Mouse (Mus musculus) gastrocnemius, postnatal 4 days (tissue): ENCODE measurements around the gene Psmd1. TPM values are rescaled to one million over a fixed set of nuclear protein-coding genes. Genes with fewer than 3 reads are reported as not detected.
A peak's percentile ranks its signal among the peaks of the same experiment; 100 is the strongest.
"Not testable (repeated sequence)": the region's sequence is repeated elsewhere in the genome, so short reads cannot be mapped to it uniquely, and the experiment has no call there.

Source experiments
- DNase-seq, 2 experiments: peaks; one replicate each; pipeline ENCODE4 v3.0.0; 2021 to 2022; ENCODE audit warnings: low spot score in 2 of 2, mixed read lengths in 2 of 2
- long read RNA-seq, 2 experiments: library from polyadenylated mRNA; stranded (forward); transcript quantifications; one replicate each; pipeline ENCODE4 v2.0.0; 2021
- total RNA-seq, 2 experiments: library from RNA; stranded (reverse); gene quantifications; 2 replicates each; pipeline ENCODE4 v1.2.3; 2021

Gene Psmd1
- 100 to 1,000 TPM; 120 to 139 TPM for total RNA-seq
- long read RNA-seq, experiment 1, transcript Psmd1-201 (25 exons, 3,112 nt), result major isoform, 166 of 224 reads
- long read RNA-seq, experiment 1, partial matches to known transcripts, result 49 of 224 reads
- long read RNA-seq, experiment 1, other reads (novel, unspliced or antisense), result 9 of 224 reads
- long read RNA-seq, experiment 2, transcript Psmd1-201 (25 exons, 3,112 nt), result major isoform, 156 of 221 reads
- long read RNA-seq, experiment 2, partial matches to known transcripts, result 53 of 221 reads
- long read RNA-seq, experiment 2, other reads (novel, unspliced or antisense), result 12 of 221 reads

DNA sequence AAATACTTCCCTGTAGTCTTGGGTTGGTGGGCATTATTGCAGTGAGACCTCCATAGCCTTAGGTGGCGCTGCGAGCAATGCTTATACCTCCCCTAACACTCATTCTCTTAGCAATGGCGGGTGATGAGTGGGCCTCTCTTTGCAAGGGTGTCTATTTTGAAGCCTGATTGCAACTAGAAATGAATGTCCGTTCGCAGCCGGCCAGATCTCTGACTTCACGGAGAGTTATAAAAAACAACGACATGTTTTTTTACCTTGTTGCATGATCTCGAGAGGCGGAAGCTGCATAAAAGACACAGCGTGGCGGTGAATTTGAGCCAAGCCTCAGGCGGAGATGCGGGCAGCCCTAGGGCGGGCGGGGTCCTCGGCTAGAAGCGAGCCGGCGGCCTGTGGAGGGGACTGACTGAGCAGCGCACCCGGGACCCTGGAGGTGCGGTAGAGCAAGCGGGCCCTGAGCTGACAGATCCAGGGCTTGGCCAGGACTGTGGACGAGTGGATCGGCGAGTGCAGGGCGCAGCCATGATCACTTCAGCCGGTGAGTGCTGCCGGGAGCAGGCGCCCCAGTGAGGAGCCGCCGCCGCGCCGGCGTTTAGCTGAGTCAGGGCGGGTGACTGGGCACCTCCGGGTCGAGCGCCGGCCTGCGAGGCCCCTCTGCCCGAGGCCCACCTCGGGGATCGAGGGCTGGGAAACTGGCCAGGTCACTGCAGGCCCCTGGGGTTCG is at the start of gene Psmd1:
Gene Psmd1, plus strand, starts transcription at position 117 of the 721 bp plus-strand sequence.
- DNase-seq, result peak; percentile 67 to 86

DNA sequence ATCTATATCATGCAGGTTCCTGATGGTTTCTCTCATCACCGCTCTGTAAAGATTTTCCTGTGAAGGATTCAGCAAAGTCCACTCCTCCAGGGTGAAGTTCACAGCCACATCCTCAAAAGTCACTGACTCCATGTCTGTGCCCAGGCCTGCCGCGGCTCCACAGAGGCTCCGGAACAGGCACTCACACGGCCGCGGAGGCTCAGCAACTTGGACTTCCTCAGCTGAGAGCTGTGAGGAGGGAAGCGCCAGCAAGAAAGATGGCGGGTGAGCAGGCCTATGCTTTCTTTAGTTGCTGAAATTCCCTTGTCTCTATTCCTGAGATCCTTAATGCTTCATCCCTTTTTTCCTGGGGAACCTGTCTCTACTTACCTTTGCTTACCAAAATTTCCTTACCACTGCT is 48.4 kb upstream of the Psmd1 start:
- not testable (repeated sequence) for DNase-seq

DNA sequence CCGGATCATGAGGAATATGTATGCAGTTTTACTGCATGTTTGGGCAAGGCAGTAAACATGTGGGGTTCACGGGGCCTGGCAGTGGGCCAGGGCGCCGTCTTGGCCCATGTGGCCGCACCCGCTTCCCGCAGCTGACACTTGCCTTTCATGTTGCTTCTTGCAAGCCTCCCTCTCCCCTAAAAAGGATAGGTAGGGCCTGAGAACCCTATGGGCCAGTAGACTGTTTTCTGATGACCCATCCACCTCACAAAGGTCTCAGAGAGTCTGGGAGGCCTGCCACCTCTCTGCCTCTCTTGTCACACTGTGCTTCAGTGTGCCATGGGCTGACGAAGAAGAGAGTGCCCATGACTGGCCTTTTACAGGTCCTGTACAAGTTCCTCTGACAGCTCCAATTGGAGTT is 47.7 kb upstream of the Psmd1 start, which contains the start of gene Spata3:
Gene Spata3, plus strand, starts transcription at position 301 of the 400 bp plus-strand sequence.
- no peak for DNase-seq

DNA sequence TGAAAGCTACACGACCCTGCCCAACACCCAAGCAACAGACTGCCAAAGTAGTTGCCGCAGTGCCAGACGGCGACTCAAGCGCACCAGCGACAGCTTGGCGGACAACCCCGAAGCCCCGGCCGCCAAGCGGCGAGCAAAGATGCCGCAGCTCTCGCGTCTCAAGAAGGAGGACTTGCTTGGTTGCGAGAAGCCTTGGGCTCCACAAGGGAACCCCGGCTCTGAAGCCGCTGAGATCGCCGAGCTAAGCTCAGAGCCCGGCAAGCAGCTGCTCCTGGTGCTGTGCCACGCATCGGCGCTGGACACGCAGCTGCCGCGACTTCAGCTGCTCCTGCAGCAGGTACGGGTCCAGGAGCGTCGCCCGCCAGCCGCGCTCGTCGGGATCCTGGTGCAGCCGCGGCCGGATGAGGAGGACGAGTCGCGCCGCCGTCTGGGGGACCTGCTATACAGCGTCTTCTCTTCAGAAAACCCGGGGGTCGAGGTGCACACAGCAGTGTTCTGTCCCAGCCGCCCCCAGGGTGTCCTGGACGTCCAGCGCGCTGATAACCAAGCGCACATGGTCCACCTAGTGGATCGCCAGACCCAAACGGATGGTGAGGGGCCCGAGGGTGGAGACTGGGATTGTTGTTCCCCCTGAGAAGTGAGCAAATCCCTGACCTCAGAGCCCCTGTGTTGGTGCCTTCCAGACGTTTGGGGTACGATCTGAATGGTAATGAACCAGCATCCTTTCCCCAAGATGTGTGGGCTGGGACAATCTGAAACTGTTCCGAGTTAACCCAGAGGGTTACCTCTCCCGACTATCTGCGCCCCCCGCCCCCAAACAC is 45.7 kb upstream of the Psmd1 start:
- DNase-seq, result peak; percentile 20 to 61

DNA sequence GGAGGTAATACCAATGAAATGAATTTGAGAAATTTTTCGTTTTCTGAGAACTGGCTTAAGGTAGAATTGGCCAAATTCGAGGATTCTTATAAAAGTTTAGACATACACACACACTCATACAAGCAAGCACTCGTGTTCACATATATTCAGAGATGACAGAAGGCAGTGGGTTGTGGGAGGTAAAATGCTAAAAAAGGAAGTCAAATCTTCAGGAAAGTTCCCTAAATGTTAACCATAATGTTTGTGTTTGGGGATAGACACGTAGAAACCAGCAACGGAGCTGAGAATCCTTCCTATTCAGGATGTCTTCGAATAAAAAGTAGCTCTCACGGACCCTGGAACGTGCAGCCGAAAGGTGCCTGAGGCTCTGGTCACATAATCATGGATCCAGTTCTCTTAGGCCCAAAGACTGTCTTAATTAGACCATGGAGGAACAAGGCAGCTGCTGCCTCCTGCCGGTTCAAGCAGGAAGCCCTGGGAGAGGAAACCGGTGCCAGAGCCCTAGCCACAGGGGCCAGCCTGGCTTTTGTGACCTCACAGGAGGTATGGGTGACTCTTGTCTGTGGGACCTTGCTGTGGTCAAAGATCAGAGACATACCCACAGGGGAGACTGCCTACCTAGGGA is 42.7 kb upstream of the Psmd1 start:
- no peak for DNase-seq

DNA sequence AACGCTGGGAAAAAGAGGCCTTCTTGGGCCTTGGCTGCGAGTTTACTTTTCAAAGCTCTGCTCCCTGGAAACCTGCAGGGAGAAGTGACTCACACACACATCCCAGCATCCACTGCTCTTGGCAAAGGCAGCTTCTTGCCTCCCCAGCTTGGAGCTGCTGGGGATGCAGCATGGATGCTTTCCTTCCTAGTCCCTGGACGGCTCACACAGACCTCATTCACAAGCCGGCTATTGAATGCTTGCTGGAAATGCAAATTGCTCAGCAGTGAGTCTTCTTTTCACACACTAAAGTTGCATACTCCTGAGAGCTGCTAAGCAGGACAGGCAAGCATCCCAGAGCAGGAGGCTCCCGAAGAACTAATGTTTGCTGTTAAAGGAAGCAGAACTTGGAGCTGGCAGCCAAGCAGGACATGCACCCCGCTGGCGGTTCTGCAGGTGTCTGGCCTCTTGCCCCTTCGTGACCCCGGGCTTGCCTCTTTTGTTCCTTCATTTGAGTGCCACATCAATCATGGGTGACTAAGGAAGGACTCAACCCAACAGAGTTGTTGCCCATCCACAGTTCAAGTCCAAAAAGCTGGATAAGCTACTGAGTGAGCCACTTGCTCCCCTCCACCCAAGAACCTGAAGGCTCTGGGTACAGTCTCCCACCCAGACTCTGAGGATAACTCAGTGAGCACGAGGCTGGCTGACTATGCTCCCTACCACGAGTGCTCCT is 31.8 kb upstream of the Psmd1 start:
- DNase-seq, result peak in 1 of 2 experiments; percentile 30

DNA sequence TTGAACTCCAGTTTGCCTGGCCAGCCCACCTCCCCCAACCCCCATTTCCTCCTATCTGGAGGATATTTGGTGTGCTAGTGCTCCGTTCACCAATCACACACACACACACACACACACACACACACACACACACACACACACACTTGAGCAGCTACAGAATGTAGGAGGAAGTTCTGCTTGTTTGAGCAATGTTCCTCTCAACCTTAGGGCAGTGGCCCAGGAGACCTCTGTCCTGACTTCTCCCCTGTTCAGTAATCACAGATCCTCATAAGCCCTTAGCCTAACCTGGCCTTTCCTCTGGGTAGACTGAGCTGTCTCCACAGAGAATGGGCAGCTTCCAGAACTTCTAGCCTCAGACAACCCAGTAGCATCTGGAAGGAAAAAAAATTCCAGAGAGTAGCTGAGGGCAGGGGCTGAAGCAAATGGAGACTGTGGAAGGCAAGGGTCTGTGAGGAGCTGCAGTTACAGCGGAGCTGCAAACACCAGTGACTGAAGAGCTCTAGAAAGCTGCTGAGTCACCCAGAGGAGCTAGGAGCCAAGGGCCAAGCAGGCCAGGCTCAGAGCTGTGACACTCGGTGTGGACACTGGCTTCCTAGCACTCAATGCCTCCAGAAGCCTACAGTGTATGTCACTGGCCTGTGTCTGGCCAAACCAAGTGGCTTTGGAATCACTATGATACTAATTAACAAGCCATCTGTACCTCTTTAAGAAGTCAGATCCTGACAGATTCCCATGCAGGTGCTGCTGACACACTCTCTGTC is 25.8 kb upstream of the Psmd1 start:
- DNase-seq, result no peak

DNA sequence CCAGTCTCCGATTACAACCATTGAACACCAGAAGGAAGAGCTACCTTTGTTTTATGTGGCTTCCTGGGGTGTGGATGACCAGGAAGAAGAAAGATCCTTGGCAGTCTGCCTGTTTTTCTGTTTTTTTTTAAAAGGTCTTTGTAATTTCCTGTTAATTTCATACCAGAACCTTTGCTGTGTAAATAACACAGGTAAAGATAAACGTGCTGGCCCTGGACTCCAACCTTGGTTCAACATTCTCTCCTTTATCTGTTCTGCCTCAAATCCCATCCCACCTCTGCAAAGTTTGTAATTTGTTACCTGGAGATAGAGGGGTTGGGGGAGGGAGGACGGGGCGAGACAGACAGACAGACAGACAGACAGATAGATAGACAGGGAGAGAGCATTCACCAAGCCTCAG is 24.1 kb upstream of the Psmd1 start:
- DNase-seq, result no peak

DNA sequence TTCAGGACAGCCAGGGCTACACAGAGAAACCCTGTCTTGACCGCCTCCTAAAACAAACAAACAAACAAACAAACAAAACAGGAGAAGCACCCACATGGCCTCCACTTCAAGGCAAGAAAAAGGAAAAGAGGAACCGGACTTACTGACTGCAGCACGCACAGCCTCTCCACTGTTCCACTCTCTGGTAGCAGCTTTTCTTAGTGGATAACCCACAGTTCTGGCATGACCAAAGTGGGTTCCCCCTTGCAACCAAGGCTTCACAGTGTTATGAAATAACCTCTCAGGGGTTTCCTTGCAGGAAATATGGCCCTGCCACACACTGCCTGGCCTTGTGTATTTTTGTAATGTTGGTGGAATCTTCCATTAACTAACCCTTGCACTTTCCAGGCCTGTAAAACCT is 23.4 kb upstream of the Psmd1 start:
- DNase-seq, result no peak

DNA sequence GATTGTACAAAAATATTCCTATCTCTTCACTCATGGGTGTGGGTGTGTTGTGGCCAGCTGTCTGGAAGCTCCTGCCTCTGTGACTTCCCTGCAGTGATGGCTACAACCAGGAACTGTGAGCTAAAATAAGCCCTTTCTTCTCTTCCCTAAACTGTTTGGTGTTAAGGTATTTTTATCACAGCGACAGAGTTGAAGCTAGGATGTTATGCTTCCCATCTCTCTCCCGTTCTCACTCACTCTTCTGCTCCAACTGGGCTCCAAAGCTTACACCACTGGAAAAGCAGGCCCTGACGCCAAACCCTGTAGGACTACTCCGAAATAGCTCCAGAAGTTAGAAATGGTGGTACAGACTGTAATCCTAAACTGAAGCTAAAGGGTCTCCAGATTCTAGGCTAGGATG is 19.1 kb upstream of the Psmd1 start:
- DNase-seq, result no peak

DNA sequence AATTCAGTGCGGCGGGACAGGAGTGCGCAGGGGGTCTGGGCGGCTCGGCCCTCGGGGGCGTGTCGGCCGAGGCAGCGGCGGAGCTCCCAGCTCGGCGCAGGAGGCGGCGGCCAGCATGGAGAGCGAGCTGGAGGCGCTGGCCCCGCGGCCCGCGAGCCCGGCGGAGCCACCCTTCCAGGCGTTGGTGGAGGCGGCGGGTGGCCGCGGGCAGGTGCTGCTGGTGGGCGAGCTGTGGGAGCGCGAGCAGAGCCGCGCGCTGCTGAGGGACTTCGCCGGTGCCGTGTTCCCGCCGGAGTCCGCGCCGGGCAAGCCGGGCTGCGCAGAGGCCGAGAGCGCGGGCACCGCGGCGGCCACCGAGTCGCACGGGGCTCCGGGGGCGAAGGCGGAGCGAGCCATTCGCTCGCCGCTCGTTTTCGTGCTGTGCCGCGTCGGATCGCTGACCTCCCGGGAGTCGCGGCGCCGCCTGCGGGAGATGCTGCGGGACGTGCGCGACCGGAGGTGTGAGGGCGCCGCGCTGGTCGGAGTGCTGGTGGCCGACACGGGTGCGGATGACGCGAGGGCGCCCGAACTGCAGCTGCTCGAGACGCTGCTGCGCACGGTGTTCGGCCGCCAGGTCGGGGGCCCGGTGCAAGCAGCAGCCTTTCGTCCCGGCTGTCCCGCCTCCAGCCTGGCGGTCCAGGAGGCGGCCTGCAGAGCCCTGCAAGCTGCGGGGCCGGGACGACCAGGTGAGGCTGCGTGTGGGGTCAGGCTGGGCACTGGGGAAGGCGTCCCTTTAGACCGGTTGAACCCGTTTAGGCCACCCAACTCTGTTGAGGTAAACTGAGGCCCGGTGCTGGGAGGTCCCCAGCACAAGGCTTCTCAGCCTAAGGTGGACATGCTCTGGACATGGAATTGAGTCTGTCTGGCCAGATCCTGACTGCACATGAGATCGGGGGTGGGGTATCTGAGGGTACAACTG is 18.1 kb upstream of the Psmd1 start, which contains the start of gene 2810459M11Rik:
Gene 2810459M11Rik, plus strand, starts transcription at position 16 of the 958 bp plus-strand sequence.
- DNase-seq, result peak in 1 of 2 experiments; percentile 38

DNA sequence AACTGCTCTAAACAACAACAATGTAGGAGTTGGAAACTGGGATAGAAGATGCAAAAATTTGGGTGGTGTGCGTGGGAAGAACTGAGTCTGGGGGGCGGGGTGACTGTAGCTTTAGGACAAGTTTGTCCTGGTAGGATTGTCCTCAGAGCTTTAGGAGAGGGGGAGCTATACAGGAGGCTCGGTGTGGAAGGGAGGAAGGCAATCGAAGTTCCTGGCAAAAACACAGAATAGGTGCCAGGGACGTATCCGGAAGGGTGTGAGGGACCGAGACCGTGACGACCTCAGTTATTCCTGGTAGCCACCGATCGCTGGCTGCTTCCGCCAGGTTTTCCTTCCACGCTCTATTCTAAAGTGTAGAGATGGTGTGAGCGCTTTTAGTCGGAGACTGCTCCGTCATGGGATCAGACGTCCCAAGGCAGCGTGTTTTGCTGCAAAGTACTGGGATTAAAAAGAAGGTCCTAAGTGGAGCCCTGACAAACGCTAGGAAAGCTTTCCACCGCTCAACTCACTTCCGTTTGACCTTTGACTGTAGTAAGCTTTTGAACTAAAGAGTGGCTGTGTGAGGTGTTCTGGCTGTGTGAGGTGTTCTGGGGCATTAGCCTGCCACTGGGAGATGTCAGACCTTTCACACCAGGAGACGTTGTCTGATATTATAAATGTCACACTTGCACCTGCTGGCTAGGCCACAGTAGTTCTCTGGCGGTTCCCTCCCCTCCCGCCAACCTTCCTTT is 17.2 kb upstream of the Psmd1 start:
- DNase-seq, result no peak

DNA sequence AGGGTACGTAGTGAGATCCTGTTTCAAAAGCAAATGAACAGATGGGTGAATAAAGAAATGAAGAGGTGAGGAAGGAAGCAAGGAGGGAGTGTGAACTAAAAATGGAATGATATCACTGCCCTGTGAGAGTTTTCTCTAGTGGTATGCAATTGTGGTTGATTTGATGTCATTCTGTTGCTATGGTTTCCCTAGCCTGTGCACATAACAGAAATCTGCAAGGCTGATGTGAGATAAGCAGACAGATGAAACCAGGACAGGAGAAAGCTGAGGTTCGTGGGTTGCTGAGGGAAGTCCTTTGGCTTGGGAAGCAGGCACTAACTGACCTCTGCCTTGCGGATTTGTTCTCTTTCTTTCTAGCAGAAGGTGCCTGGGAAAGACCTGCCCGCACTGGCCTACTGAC is 16.0 kb upstream of the Psmd1 start:
- no peak for DNase-seq

DNA sequence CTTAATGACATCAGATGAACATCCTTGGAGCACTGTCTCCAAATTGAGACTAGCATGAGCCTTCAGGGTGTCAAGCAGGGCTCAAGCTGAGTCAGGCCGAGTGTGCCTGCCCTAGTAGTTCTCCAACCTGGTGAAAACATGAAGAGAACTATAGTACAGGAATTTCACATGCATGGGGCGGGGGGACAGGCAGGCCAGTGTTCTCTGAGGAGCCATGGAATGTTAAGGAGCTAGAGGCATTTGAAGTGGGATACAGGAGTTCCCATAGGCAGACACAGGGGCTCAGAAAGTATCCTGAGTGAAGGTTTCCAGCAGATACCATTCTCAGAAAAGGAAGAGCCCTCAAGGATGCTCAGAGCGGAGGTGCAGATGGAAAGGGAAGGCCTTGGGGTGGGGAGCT is 15.4 kb upstream of the Psmd1 start:
- no peak for DNase-seq

DNA sequence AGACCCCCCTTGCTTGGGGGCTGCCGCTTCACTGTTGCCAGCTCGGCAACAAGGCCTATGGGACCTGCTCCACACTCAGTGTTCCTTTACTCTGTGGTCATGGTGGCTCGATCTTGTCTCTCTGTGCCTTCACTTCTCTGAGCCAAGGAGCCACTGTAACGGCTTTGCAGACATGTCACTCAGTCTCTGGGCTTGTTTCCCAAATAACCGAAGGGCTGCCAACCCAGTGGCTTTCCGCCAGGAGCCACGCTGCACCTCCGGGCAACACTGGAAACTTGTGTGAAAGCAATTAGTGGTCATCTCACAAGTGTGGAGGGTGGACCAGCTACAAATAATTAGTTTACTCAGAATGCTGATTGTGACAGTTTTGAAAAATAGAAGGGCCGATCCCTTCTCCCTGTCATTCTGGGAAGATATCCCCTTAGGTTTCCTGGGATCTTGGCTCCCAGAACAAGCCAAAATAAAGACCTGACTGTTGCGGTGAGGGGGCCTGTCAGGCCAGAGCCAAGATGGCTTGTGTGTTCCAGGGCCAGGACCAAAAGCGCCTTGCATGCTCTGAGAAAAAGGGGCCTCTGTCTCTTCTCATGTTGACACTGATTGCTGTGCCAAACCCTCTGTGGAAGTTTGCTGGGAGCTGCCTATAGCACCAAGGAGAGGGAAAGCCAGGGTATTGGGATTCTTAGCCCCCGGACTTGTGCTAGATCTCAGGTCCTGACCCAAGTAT is 10.8 kb upstream of the Psmd1 start:
- DNase-seq, result peak in 1 of 2 experiments; percentile 34

DNA sequence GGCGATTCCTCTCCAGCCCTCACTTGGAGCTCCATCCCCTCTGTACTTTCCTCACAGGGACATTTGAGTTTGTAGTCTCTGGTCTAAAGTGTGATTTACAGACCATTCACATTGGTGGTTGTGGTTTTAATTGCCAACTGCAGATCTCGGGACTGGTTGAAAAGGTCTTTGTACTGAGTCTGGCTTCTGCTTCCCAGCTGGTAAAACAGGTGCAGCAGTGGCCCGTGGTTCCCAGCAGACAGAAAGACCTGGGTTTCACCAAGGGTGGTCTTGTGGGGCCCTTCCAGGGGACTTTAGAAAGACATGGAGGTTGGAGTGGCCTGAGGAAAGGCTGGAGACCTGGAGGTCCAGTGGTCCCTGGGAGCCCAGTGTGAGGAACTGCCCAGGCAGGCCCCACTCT is 9.2 kb upstream of the Psmd1 start:
- no peak for DNase-seq

DNA sequence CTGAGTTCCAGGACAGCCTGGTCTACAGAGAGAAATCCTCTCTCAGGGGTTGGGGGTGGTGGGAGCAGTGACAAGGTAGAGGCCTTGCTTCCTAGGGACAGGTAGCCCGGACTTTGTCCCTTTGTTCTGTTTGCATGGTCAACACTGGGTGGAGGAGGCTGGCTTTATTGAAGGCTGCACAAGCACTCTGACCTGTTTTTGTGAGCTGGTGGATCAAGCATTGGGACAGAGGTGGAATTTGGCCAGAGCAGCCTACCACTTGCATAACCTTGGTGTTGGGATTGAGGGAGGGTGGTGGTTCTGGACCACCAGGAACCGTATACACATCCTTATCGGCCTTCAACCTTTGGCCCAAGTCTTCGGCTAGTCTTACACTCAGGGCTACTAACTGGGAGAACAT is 7.9 kb upstream of the Psmd1 start:
- no peak for DNase-seq
